Mouse (Mus musculus) ZHBTc4 (cell line): ENCODE results near the gene Themis2.
"Not testable (repeated sequence)": the region's sequence is repeated elsewhere in the genome, so short reads cannot be mapped to it uniquely, and the experiment has no call there.

Experiments used
- DNase-seq: peaks from one replicate; pipeline ENCODE4 v3.0.0-alpha.2; 2011; ENCODE audit warnings: low read depth, low spot score

Themis2 gene

GRCm38 (mm10) chr4:132799845-132800244, 3.7 kb upstream of the Themis2 start:
- DNase-seq, result no peak

- not testable (repeated sequence) for DNase-seq
Measured at GRCm38 (mm10) chr4:132798666-132799065, 2.5 kb upstream of the Themis2 start.

GRCm38 (mm10) chr4:132798028-132798427, 1.8 kb upstream of the Themis2 start:
- DNase-seq, result no peak

- DNase-seq, result no peak
Measured at GRCm38 (mm10) chr4:132797461-132797860, 1.3 kb upstream of the Themis2 start.

GRCm38 (mm10) chr4:132795171-132795570, 1.0 kb downstream of the Themis2 start:
- DNase-seq, result no peak

GRCm38 (mm10) chr4:132794760-132795159, 1.4 kb downstream of the Themis2 start:
- no peak for DNase-seq

GRCm38 (mm10) chr4:132794028-132794427, 2.2 kb downstream of the Themis2 start:
- no peak for DNase-seq

- DNase-seq, result not testable (repeated sequence)
Measured at GRCm38 (mm10) chr4:132793322-132794004, 2.7 kb downstream of the Themis2 start.

- DNase-seq, result no peak
Measured at GRCm38 (mm10) chr4:132789731-132790130, 6.5 kb downstream of the Themis2 start.

GRCm38 (mm10) chr4:132785228-132785627, 11.0 kb downstream of the Themis2 start:
- DNase-seq, result no peak

- no peak for DNase-seq
Measured at GRCm38 (mm10) chr4:132783732-132784131, 12.5 kb downstream of the Themis2 start.

- no peak for DNase-seq
Measured at GRCm38 (mm10) chr4:132780288-132780687, 15.9 kb downstream of the Themis2 start.

- peak; percentile 45 for DNase-seq
Measured at GRCm38 (mm10) chr4:132778562-132779201, 17.5 kb downstream of the Themis2 start.

- DNase-seq, result peak; percentile 87
Measured at GRCm38 (mm10) chr4:132776764-132777163, 19.4 kb downstream of the Themis2 start.

GRCm38 (mm10) chr4:132774905-132775304, 21.3 kb downstream of the Themis2 start:
- DNase-seq, result no peak

- no peak for DNase-seq
Measured at GRCm38 (mm10) chr4:132771776-132772175, 24.4 kb downstream of the Themis2 start.

GRCm38 (mm10) chr4:132767914-132768876, 28.0 kb downstream of the Themis2 start, which contains the start of gene Rpa2:
TSS of gene Rpa2 (plus strand) at chr4:132768332.
- DNase-seq, result peak; percentile 100

GRCm38 (mm10) chr4:132763125-132763524, 33.1 kb downstream of the Themis2 start:
- DNase-seq, result not testable (repeated sequence)

GRCm38 (mm10) chr4:132762602-132763001, 33.6 kb downstream of the Themis2 start:
- DNase-seq, result no peak

- no peak for DNase-seq
Measured at GRCm38 (mm10) chr4:132760296-132760695, 35.9 kb downstream of the Themis2 start.

GRCm38 (mm10) chr4:132757633-132758351, 38.4 kb downstream of the Themis2 start:
- DNase-seq, result no peak
